Mouse (Mus musculus) heart, adult 11 months (tissue): Measurements from ENCODE around the gene Meioc.
A peak's percentile ranks its signal among the peaks of the same experiment; 100 is the strongest.
"Not testable (repeated sequence)": the region's sequence is repeated elsewhere in the genome, so short reads cannot be mapped to it uniquely, and the experiment has no call there.

Source experiments
- DNase-seq: peaks from one replicate; pipeline ENCODE4 v3.0.0; 2022

Meioc gene

DNA sequence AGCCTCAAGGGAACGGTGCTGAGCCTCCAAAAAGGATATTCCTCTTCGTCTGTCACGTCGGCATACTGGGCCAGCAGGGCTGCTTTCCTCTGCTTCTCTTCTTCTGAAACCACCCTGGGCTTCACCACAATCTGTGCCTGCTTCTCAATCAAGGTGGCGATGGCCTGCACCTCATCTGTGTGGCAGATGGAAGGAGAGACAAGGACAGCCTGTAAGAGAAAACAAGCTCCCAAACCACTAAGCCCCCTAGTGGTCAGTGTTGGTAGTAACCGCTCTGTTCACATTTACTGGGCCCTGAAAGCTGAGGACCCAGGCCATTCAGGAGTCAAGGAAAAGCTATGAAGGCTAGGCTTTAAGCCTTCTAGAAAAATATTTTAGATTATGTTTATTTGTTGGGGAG is 26.6 kb downstream of the Meioc start:
- DNase-seq, result peak; percentile 91

DNA sequence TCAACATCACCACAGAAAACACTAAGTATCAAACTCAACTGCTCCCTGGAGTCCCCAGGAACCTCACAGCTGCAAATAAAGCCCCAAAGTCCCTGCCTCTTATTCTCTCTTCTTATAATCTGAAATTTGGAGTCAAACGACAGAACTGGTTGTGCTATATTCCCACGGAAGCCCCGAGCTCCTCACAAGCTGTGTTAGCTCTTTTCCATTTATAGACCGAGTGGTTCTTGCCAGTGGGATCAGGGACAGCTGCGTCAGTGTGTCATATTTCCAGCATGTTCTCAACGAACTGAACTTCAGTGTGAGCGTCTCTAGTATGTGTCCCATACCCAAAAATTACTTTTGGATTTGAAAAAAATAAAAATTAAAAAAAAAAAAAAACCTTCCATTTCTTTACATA is 31.8 kb downstream of the Meioc start:
- peak; percentile 78 for DNase-seq

DNA sequence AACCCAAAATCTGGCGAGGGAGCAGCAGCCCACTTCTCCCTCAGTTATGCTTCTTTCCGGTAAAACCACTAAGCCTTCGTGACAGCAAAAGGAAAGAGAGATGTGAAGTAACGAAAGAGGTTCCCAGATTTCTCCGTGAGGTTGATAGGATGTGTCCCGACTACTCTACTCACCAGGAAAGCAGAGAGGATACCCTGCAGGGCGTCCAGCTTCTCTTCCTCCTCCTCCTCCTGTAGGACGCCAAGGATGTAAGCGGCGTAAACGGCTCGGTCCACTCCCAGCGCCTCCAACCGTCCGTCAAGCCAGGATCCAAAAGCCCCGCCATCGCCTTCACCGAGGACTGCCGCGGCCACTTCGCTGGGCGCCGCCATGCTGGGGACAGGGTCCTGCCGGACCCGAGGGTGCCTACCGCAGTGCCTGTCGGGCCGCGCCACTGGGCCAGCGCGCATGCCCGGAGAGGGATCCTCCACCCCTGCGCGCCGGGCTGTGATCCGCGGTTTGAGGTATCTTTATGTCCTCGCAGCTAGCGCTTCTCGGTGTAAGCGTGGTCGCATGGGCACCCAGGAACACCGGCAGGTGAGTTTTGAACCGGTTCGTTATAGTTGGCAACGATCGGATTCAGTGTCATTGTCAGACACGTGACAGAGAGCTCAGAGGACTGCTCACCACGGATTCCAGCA is 34.0 kb downstream of the Meioc start, which contains the start of gene Ccdc43:
Ccdc43 (minus strand) TSS at position 445 of the 680 bp plus-strand sequence.
- DNase-seq, result peak; percentile 99

DNA sequence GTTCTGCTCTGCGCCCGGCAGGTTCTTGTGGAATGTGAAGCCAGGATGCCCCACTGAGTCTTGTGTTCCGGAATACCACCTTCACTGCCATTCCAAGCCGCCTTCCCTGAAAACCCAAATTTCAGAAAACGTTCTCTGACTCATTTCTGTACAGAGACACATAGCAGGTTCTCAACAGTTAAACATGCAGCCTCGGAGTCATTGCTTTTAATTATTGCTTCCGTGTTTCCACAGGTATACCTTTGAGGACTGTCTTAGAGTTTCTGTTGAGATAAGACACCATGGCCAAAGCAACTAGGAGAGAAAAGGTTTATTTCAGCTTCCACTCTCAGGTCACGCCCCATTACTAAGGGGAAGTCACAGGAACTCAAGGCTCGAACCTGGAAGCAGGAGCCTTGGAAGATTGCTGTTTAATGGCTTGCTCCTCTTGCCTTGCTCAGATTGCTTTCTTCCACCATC is 34.5 kb downstream of the Meioc start:
- DNase-seq, result no peak

DNA sequence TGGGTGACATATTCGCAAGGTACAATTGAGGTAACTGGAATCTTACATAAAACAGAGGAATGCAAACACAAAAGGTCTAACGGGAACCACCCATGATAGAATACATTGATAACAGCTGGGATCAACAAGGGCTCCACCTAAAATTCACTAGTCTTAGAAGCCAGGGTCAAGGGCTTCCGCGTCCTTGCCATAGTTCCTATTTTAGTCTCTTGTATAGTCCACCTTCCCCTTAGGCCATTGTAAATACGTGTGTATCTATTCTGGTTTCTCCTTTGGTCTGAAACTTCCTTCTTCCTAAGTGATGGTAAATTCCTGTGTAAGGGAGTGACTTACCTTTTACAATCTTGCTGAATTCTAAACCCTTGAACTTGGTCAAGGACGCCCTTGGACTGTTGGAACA is 38.7 kb downstream of the Meioc start:
- not testable (repeated sequence) for DNase-seq

DNA sequence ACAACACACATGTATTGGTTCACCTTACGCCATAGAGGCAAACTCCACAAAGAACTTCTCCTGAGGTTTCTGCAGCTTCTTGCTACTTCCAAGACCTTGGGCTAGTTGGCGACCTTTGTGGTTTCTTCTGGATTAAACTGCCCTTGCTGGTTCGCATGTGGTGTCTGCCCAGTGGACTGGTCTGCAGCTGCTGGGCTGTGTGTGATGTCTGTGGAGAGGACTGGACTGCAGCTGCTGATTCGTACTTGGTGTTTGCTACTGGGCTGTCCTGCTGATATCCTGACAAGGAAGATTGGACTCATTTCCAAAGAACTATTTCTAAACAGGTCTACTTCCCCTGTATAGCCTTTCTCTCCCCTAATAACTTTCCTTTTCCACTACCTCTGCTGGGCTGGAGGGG is 48.9 kb downstream of the Meioc start:
- no peak for DNase-seq

DNA sequence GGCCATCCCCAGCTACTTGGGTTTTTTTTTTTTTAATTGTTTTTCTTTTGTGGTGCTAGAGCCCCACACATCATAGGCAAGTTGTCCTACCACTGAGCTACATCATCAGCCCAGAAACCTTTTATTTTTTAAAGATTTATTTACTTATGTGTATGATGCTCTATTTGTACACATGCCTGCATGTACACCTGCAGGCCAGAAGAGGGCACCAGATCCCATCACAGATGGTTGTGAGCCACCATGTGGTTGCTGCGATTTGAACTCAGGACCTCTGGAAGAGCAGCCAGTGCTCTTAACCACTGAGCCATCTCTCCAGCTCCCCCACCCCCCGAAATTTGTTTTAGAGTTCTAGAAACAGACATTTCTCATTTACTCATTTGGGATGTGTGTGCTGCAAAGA is 51.1 kb downstream of the Meioc start:
- not testable (repeated sequence) for DNase-seq

DNA sequence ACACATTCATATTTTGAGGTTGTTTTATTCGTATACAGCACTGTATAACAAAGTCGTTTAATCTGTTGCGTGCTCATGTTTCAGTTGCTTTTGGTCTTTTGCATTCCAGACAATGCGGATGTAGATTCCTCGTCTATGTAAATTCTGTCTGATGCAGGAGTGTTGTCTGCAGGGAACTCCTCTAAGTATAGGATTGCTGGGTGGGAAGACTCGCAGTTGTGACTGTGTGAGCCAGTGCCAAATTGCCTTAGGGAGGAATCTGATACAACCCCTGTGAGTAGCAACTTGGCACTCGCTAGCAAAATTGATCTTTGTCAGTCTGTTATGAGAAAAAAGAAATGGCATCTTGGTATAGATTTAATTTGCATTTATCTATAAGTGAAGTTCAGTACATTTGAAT is 52.6 kb downstream of the Meioc start:
- no peak for DNase-seq

DNA sequence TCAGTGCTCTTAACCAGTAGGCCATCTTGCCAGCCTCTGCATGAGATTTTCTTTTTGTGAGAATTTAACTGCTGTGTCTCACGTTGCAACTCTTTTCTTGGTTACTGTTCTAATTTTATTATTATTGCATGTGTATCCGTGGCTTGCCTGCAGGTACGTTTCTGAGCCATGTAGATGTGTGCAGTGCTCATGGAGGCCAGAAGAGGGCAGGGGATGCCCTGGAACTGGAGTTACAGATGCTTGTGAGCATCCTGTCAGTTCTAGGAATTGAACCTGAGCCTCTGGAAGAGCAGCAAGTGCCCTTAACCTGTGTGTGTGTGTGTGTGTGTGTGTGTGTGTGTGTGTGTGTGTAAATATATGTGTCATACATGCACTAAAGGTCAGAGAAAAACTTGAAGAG is 62.1 kb downstream of the Meioc start:
- DNase-seq, result no peak

DNA sequence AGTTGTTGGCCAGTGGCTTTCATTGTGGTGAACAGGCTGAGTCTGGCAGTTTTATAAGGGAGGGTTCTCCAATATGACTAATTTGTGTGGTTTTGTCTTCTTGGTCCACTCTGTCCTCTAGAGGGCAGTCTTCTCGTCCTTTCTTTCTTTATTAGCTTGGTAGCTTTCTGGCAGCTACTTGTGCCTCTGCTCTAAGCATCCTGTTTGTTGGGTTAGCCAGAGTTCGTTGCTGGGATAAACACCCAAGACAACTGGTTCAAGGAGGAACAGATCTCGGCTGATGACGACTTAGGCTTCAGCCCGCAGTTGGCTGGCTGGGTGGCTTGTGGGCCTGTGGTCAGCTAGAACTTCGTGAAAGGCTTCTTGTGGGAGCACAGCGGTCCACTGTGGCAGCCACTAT is 65.1 kb downstream of the Meioc start:
- DNase-seq, result peak; percentile 97

DNA sequence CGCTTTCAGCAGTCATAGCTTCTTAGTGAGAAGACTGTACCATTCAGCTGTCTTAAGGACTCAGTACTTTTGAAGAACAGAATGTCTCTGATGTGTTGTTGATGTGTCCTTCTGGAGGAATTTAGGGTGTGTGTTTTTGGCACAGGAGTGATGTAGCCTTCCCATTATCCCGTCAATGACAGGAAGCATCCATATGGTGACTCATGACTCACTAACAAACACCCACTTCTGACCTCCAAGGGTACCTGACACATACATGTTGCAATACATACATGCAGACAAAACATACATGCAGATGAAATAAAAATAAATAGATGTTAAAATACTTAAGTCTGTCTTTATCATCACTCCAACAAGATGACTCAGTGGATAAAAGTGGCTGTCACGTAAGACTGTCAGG is 66.3 kb downstream of the Meioc start:
- no peak for DNase-seq

DNA sequence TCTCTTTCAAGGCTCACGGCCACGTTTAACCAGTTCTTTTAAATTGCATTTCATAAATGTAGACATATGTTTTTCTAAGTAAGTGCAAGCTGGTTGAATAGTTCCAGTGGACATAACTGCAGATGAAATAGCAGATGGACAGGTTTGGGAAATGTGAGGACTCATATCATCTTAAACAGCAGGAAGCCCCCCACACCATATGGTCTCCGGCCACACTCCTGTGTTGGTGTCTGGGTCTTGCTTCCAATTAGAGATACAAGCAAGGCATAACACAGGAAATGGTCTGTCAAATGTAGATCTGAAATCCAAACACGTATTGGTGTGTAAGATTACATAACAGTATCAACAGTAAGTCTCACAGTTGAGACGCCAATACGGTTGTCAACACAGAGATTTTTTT is 67.8 kb downstream of the Meioc start:
- no peak for DNase-seq
